Mouse (Mus musculus) myocyte (in vitro differentiated cells): ENCODE data around the gene Mcoln1.

Experiments
- CEBPB ChIP-seq: IDR thresholded peaks from 2 replicates; pipeline ENCODE4 v1.6.1; 2011; ENCODE audit warnings: mild to moderate bottlenecking, moderate library complexity; ENCODE audit not compliant: poor library complexity, insufficient read depth, severe bottlenecking
- MAX ChIP-seq: IDR thresholded peaks from one replicate; pipeline ENCODE4 v1.6.1; 2011; ENCODE audit warnings: low read depth, mild to moderate bottlenecking, control low read depth
- MYOD1 ChIP-seq, 3 experiments: IDR thresholded peaks; one replicate each; pipeline ENCODE4 v1.6.1; 2011; ENCODE audit warnings: control low read depth in 2 of 3, low read depth in 2 of 3, mild to moderate bottlenecking in 2 of 3, moderate library complexity in 1 of 3; ENCODE audit not compliant: insufficient read length in 2 of 3, control insufficient read depth in 1 of 3
- POLR2A ChIP-seq: IDR thresholded peaks from one replicate; pipeline ENCODE4 v1.6.1; 2011; ENCODE audit warnings: low read depth, mild to moderate bottlenecking, control low read depth, moderate library complexity; ENCODE audit not compliant: insufficient read length
- POLR2AphosphoS2 ChIP-seq: IDR thresholded peaks from one replicate; pipeline ENCODE4 v1.6.1; 2011; ENCODE audit warnings: low read depth, control low read depth; ENCODE audit not compliant: insufficient read length
- REST ChIP-seq: IDR thresholded peaks from one replicate; pipeline ENCODE4 v1.6.1; 2011; ENCODE audit warnings: mild to moderate bottlenecking, control low read depth, moderate library complexity; ENCODE audit not compliant: insufficient read depth, insufficient read length
- SRF ChIP-seq: IDR thresholded peaks from one replicate; pipeline ENCODE4 v1.6.1; 2011; ENCODE audit warnings: low read depth; ENCODE audit not compliant: control insufficient read depth, insufficient read length
- TCF12 ChIP-seq: IDR thresholded peaks from one replicate; pipeline ENCODE4 v1.6.1; 2011; ENCODE audit warnings: mild to moderate bottlenecking, control low read depth; ENCODE audit not compliant: poor library complexity, insufficient read depth, severe bottlenecking
- TCF3 ChIP-seq: IDR thresholded peaks from one replicate; pipeline ENCODE4 v1.6.1; 2011; ENCODE audit warnings: low read depth, control low read depth; ENCODE audit not compliant: insufficient read length
- USF1 ChIP-seq: IDR thresholded peaks from one replicate; pipeline ENCODE4 v1.6.1; 2011; ENCODE audit warnings: low read depth, mild to moderate bottlenecking, control low read depth, moderate library complexity

DNA sequence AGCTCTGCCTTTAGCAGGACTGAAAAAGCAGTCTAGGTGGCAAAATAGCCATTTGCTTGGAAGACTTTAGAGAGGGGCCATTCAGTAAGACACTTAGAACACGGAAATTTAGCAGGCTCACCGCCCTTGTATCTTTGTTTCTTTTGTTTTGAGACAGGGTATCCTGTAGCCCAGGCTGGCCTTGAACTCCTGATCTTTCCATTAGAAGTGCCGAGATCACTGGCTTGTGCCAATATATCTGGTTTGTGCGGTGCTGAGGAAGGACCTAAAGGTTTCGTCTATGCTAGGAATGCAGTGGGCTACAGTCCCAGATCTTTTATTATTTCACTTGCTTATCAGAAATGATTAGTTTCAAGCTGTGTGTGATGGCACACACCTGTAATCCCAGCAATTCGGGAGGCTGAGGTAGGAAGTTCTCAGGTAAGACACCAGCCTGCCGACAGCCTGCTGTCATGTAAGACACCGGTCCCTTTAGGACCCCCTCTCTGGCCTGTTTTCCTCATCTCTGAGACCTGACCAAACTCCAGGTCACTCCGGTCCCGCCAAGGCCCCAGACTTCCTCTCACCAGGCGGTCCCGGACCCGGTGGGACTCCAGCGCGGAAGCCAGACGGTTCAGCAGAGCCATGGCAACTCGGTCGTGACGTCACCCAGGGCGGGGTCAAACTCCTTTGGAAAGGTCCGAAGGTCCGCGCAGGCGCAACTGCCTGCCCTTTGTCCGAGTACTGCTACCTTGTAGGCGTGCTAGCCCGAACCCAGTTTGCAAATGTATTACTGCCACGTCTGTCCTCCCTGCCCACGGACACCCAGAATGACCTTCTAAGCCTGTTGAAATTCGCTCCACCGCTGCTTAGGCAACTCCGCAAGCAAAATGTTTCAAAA is 33.0 kb upstream of the Mcoln1 start, which contains the start of gene Pex11g:
- TF ChIP-seq POLR2A: peak; percentile 85
- TF ChIP-seq MAX: no peak
- no peak for TF ChIP-seq USF1
- no peak for TF ChIP-seq REST
- no peak for TF ChIP-seq CEBPB
- no peak for TF ChIP-seq MYOD1 (IDR thresholded peaks at IDR 0.05; ENCODE audit: control insufficient read depth in 1 of 3, insufficient read length in 2 of 3, low read depth in 2 of 3)
- TF ChIP-seq SRF: no peak
- no peak for TF ChIP-seq TCF12
- TF ChIP-seq POLR2AphosphoS2: peak; percentile 87
- TF ChIP-seq TCF3: no peak
